Mouse (Mus musculus): ENCODE data around the gene P2ry13.

The P2ry13 gene

DNA sequence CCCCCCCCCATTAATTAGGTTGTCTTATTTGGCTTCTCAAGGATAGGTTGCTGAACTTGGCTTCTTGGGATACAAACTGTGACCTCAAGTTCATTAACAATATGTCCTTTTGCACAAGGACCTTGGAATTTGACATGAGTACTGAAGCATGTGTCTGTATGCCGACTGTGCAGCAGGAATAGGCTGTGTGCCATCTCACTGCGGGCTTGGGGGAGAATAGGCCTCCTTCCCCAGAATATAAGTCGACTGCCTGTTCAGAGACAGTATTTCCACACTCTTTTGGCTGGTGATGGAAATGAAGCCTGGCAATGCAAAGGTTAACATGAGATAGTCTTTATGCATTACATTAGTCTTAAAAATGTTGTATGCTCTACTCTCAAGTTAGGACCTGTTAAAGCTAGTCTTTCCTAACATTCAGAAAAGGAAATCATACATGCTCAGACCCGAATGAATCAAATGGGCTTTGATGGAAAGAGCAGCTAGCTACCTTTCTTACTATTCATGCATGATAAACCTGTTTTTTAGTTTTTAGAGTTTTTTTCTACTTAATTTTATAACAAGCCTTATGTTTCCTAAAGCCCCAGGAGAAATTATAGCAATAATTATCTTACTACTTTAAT, 13.2 kb downstream of the P2ry13 start:
- DNase-seq (ENCODE audit: low read depth, low spot score), result no peak

DNA sequence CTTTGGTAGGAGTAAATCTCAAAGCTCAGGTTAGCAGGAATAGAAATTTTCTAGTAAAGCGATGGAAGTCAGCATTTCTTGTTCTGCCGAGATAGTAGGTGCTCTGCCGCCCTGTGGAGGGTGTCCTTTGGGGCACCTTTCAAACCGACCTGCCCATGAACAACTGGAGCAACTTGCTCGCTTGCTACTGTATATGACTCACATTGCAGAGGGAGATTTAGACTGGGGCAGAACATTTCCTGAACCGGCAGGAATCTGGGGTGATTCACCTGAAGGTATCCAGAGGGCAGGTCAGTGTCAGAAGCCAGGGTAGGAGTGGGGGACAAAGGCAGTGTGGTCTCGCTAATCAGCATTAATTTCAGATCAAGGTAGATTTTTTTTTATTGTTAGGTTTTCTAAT, 15.7 kb downstream of the P2ry13 start, which contains the start of gene Gpr87:
Gene Gpr87, minus strand, starts transcription at position 167 of the 400 bp plus-strand sequence.
- DNase-seq (ENCODE audit: low read depth, low spot score), result no peak

DNA sequence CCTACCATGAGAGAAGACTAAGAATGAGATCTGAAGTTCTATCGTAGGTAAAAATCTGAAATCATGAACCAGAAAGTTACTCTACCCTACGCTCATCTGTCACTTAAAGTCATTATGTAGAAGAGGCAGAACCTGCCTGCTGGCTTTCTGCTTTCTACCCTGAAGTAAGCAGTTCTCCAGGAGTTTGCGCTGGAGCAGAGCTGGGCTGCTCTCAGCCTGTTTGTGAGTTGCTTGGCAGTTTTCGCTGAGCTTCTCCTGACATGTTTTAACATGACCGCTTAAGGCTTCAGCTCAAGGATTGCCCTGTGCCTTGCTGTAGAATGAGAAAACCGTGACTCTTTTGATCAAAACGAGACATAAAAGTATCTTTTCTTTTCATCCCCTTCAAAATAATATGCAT, 16.6 kb downstream of the P2ry13 start:
- DNase-seq (ENCODE audit: low read depth, low spot score), result no peak

DNA sequence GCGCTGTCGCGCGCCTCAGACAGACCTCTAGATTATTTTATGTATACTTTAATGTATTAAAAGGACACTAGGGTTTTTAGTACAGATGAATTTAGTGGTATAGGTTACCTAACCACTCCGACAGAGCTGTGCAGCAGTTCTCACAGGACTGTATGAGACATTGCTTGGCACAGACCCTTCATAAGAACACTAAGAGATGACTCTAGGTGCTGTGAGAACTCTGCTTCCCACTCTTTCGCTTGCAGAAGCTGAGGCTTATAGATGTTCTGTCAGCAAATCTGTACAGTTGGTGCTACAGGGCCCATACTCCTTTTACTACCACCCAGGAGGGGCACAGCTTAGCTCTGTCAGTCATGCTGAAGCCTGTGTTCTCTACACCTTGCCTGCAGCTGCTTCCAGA, 19.0 kb downstream of the P2ry13 start:
- peak; percentile 60 for DNase-seq (ENCODE audit: low read depth, low spot score)

DNA sequence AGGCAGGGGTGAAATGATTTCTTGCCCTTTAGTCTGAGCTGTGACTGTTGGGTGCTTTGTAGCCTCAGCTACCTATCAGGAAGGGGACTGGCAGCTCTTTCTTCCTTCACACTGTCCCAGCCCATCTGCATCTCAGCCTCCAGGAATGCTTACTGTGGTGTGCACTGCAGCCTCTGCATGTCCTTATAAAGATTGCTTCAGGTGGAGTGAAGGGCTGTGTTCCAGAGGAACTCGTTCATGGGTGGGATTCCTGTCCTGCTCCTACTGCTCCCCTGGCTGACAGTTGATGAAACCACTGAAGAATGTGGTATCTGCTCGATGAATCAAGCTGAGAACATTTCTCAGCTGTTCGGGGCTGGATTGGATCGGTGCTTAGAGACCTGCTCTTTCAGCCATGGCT, 23.3 kb downstream of the P2ry13 start:
- DNase-seq (ENCODE audit: low read depth, low spot score), result no peak

DNA sequence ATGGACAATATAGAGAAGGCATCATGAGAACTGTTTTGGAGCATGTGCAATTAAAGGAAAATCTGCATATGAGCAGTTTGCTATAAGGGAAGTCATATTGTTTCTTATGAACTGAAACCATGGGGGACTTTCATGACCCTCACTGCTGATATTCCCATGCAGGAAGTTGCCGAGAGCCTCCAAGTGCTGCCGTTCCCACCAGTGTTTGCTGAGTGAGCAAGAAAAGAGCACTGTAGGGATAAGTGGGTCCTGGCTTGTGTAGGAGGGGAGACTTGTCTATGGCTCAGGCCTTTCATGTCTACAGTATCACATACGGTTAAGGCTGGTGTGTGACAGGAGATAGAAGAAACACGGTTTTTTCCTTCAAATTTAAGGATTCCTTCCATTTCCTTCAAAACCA, 25.0 kb downstream of the P2ry13 start:
- DNase-seq (ENCODE audit: low read depth, low spot score), result no peak

DNA sequence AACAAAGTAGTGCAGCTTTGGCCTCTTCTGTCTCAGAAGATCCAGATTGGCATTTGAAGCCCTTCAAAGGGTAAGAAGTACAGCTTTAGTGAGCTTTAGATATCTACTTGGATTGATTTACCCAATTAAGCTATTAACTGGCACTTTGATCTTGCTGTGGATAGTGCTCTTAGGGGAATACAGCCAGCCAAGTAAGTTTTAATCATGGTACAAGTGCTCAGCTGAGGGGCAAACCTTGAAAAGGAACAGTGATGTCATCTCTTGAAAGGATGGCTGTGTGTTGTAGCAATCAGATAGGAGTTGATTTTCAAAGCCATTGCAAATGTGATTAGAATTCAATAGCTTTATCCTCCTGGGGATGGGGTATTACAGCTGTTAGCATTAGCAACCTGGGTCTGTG, 28.6 kb downstream of the P2ry13 start:
- no peak for DNase-seq (ENCODE audit: low read depth, low spot score)

DNA sequence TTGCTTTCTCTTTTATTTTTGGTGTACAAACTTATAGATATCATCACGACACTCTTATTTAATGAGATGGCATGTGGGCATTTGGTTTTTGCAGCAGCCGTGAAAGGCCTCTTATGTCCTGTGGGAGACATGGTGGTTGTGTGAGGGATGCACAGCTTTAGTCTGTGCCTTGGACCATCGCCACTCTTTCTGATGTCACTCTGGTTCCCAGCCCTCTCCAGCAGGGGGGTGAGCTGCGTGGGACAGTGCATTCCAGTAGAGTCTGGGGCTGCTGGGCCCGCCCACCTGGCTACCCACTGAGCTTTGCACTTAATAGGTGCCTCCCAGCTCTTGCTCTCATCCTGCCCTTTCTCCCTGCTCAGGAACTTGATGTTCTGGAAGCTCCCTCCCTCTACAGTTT, 29.5 kb downstream of the P2ry13 start:
- no peak for DNase-seq (ENCODE audit: low read depth, low spot score)

DNA sequence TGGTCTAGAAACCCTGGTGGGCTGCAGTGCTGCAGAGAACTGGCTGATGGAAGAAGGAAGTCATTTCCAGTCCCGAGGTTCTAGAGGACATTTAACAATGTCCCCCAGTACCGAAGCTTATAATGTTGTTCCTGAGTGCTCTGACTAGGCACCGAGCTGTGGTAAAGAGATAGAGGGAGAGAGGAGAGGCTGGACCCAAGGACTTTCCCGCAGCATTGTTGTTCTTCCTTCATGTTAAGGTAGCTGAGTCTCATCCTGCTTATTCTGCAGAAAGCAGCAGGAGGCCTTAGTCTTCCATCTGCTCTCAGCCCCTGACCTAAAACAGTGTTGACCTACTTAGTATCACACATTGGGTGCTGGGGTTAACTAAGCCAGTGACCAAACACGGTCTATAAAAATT, 33.8 kb downstream of the P2ry13 start:
- peak; percentile 93 for DNase-seq (ENCODE audit: low read depth, low spot score)

DNA sequence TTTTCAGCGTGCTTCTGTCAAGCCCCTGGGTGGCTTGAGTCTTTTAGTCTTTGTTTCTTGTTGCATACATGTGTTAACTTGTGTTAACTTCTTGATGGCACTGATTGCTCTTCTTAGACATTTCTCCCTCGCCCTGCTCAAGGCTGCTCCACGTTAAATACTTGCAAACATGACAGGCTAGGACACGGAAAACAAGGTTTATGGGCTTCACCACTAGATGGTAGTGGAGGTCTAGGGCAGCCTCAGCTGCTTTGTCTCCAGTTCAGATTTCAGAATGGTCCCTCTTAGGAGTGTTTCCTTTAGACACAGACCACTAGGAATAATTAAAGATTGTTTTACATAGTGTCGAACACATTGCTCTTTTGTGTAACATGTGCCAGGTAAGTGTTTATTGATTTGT, 35.4 kb downstream of the P2ry13 start:
- DNase-seq (ENCODE audit: low read depth, low spot score), result peak; percentile 89

DNA sequence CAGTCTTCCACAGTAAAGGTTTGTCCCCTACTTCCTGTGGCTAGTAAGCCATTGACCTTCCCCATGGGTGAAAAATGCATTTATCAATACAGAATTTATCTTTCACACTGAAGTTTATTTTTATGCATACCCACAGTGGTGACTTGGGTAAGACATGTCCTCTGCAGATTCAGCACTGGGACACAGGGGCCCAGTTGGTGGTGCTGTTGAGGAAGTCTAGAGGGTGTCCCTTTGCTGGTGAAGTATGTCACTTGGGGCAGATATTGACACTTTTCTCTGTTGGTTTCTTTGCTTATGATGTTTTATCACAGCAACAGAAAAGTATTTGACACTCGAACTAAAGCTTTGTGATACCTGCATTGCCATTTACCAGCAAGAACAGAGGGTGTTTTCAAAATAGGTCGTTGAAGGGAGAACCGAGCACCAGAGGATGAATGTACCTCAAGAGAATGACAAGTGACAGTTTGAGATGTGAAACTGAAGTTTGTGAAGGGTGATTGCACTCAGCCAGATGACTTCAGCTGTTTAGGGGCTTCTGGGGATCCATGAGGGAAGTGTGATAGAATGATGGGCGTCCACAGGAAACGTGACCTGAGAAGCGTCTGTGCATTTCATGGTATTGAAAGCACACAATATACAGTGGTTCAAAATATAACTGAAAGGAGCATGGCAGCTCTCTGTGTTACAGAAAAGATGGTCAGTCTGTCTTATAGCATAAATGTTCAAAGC, 36.1 kb downstream of the P2ry13 start:
- DNase-seq (ENCODE audit: low read depth, low spot score), result no peak

DNA sequence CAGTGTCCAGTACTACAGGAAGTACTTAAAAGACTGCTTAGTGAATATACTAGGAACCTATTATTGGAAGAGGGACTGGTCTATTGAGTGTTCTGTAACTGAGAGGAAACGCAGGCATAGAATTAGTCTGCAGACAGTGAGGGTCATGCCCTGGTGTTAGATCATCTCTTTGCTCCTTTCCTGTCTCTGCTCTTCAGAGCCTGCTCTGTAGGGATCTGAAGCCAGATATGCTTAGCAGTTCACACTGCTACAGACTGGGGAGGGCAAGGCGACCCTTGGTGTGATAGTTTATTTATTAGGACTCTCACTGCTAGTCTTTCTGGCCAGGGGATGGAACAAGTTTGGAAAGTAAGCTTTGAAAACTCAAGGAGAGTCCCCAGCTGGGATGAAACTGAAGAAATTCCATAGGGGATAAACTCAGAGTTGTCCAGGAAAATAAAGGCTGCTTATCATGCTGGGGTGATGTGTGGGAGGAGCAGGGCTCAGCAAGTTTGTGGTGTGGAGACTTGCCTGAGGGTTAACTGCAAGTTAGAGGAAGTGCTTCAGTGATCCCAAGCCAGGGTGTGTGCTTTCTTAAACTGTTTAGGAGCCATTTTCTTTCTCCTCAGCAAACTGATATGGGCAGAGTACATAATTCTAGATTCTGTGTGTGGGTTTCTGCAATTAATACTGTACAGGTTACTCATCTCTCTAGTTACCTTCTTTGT, 40.6 kb downstream of the P2ry13 start:
- DNase-seq (ENCODE audit: low read depth, low spot score), result no peak

DNA sequence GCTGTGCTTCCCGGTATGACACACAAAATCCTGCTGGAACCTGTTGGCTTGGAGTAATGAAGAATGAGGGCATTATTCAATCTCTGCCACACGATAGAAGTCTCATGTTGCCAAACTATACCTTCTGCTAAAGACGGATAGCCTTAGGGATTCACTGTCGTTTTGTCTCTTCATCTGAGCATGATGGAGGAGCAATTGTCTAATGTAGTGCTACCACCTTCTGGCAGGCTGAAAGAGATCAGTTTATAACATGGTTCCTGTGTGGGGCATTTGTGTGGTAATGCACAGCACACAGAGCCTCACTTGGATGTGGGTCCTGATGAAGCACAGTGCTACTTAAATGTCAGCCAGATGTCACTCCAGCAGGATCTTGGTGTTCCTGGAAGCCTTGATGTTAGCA, 41.5 kb downstream of the P2ry13 start:
- no peak for DNase-seq (ENCODE audit: low read depth, low spot score)

DNA sequence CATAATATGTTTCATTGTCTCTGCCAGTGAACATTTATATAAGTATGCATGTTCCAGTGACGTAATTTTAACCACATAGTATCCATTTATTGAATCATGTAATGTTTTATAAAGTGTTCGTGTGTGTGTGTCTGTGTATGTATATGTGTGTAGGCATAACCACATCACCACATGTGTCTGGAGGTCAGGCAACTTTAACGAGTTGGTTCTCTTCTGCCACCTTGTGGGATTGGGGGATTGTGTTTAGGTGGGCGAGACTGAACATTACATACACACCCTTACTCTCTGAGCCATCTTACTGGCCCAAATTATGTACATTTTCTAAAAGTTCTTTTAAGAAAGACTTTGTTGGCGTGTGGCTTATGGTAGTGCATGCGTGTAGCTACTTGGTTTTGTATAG, 42.2 kb downstream of the P2ry13 start:
- no peak for DNase-seq (ENCODE audit: low read depth, low spot score)

DNA sequence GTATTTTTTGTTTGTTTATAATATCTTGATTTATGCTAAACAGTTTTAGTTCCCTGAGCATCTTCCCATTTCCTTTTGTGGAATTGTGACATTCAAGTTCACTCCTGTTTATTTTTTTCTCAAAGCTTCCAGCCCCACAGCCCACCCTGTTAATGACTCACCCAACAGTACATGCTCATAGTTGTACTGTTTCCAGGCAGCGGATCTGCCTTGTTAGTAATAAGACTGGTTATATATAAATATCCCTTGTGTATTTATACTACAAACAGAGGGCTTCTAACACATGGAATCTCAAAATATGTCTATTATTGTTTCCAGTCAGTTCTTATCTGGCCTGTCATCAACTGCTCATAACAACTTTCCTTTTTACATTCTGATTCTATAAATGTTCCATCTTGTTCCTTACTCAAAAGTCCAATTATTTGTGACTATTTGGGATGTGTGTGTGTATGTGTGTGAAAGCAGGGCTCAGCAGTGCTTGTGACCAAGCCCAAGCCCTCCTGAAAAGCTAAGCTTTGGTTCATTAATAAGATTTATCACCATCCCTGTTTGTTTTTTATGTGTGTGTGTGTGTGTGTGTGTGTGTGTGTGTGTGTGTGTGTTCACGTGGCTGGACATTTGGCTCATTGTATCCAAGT, 43.1 kb downstream of the P2ry13 start:
- peak; percentile 76 for DNase-seq (ENCODE audit: low read depth, low spot score)

DNA sequence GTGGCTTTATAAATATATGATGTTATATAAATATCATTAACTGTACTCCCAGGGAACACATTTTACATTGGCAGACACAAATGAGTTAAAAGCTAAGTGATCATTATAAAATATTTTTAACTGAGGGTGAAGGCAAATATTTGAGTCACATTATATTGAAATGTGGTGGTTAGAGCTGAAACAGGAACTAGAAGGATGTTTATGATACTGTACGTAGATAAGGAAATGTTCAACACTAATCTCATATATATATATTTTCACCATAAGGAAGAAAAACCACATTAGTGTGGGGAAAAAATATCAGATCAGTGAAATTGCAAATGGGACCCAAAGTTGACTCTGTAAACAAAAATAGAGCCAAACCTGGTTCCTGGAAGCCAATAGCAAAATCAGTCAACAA, 50.2 kb downstream of the P2ry13 start:
- DNase-seq (ENCODE audit: low read depth, low spot score), result no peak
